Mouse (Mus musculus) hindbrain, postnatal 0 days (tissue): ENCODE results near the gene Cmtm4. TPM values are rescaled to one million over a fixed set of nuclear protein-coding genes. Genes with fewer than 3 reads are reported as not detected.

ENCODE experiments used
- ATAC-seq: fragments of 200-750 bp; cut with Nextera tagmentation; 2 replicates; pipeline ENCODE4 v1.8.0; 2017; ENCODE audit warnings: mild to moderate bottlenecking, moderate TSS enrichment, moderate library complexity
- DNase-seq: peaks from one replicate; pipeline ENCODE4 v3.0.0-alpha.2; 2015; ENCODE audit warnings: low spot score
- H3K27ac ChIP-seq: fragments of 300-500 bp; sonication (generic); 2 replicates; pipeline ENCODE4 v1.5.1; 2014; ENCODE audit warnings: mild to moderate bottlenecking
- H3K27me3 ChIP-seq: fragments of 300-500 bp; sonication (generic); 2 replicates; pipeline ENCODE4 v1.6.1; 2014; ENCODE audit warnings: low read length, mixed read lengths; ENCODE audit not compliant: insufficient read depth
- H3K36me3 ChIP-seq: fragments of 300-500 bp; sonication (generic); 2 replicates; pipeline ENCODE4 v1.6.1; 2014; ENCODE audit warnings: low read length, mixed read lengths; ENCODE audit not compliant: insufficient read depth
- H3K4me1 ChIP-seq: fragments of 300-500 bp; sonication (generic); 2 replicates; pipeline ENCODE4 v1.6.1; 2014; ENCODE audit warnings: antibody characterized with exemption, low read length, mixed read lengths; ENCODE audit not compliant: insufficient read depth
- H3K4me2 ChIP-seq: fragments of 300-500 bp; sonication (generic); 2 replicates; pipeline ENCODE4 v1.6.1; 2014; ENCODE audit warnings: low read depth, mild to moderate bottlenecking, low read length, moderate library complexity, mixed read lengths
- H3K4me3 ChIP-seq: fragments of 300-500 bp; sonication (generic); 2 replicates; pipeline ENCODE4 v1.5.1; 2014; ENCODE audit warnings: low read length
- H3K9ac ChIP-seq: fragments of 300-500 bp; sonication (generic); replicated peaks from 2 replicates; pipeline ENCODE4 v1.6.1; 2014; ENCODE audit warnings: mild to moderate bottlenecking, low read length, moderate library complexity, mixed read lengths
- H3K9me3 ChIP-seq: fragments of 300-500 bp; sonication (generic); 2 replicates; pipeline ENCODE4 v1.6.1; 2016; ENCODE audit warnings: low read length, mixed read lengths
- CTCF ChIP-seq: IDR thresholded peaks from 2 replicates; pipeline ENCODE4 v1.5.1; 2016; ENCODE audit warnings: antibody characterized with exemption, control low read depth, low read depth
- WGBS: fragments of 180-500 bp; shearing (Covaris S2); extraction: QIAGEN DNeasy Blood & Tissue Kit; methylation state at CpG from one replicate; pipeline ENCODE4 v1.1.7; 2014; 5-methylcytosine and 5-hydroxymethylcytosine counted together
- polyA plus RNA-seq: library from polyadenylated mRNA; unstranded; fragments of >200 nt; fragmentation: Nextera tagmentation; extraction: Ambion mirVana; gene quantifications from 2 replicates; pipeline ENCODE4 v1.2.1, GENCODE M21; 2015
- total RNA-seq: library from RNA; depleted of rRNA; stranded (reverse); fragments of >200 nt; gene quantifications from 2 replicates; pipeline ENCODE4 v1.2.3, GENCODE M21; 2014; rRNA removed

The Cmtm4 gene
- 38.4 and 40.5 TPM in 2 replicates for total RNA-seq
- polyA plus RNA-seq = 2.7 and 2.9 TPM in 2 replicates

- Histone ChIP-seq H3K27ac (peak within 1 kb of the TSS; percentile 86), H3K9me3 (no peaks in the 10 kb centered on the region), H3K4me2 (peak within 1 kb of the TSS; percentile 76), H3K36me3 (no peaks in the 10 kb centered on the region), H3K4me3 (peak within 1 kb of the TSS; percentile 90), H3K9ac (peak within 1 kb of the TSS; percentile 92), H3K27me3 (no peaks in the 10 kb centered on the region), H3K4me1 (peaks cover 5% of the 10 kb centered on the region)
- DNase-seq (peak; percentile 86), ATAC-seq (peak; percentile 80)
- WGBS = 3% methylated on average over 22 of the region's 54 CpGs
- TF ChIP-seq CTCF = no peak
Observed at GRCm38 (mm10) chr8:104395703-104396357, at the start of gene Cmtm4. Gene Cmtm4, minus strand, starts transcription at chr8:104395807.

GRCm38 (mm10) chr8:104445248-104445647 lies 49.6 kb upstream of the Cmtm4 start:
- TF ChIP-seq CTCF = no peak
- no peak for DNase-seq
- no peak overlapping the region for H3K27ac ChIP-seq
- H3K36me3 ChIP-seq = peaks cover 4% of the 10 kb centered on the region; the same call in 1 of the 2 replicates
- peaks cover 14% of the 10 kb centered on the region for H3K4me1 ChIP-seq
- no peak overlapping the region for H3K4me2 ChIP-seq
- ATAC-seq = no peak
- no peak overlapping the region for H3K9ac ChIP-seq
- H3K9me3 ChIP-seq = no peaks in the 10 kb centered on the region
- WGBS = 60% methylated on average over 6 of the region's 6 CpGs
- no peaks in the 10 kb centered on the region for H3K27me3 ChIP-seq
- H3K4me3 ChIP-seq = no peak overlapping the region

- Histone ChIP-seq H3K9me3 (no peaks in the 10 kb centered on the region), H3K4me2 (peak overlapping the region; percentile 86), H3K4me3 (peak overlapping the region; percentile 95), H3K36me3 (peaks cover 25% of the 10 kb centered on the region), H3K27me3 (no peaks in the 10 kb centered on the region), H3K27ac (peak overlapping the region; percentile 90; the same call in 1 of the 2 replicates), H3K9ac (peak overlapping the region; percentile 95; the same call in 1 of the 2 replicates), H3K4me1 (peaks cover 14% of the 10 kb centered on the region)
- no peak for TF ChIP-seq CTCF
- WGBS = 65% methylated on average over 7 of the region's 7 CpGs
- ATAC-seq = peak; percentile 18
- no peak for DNase-seq
Observed at GRCm38 (mm10) chr8:104443125-104443679, 47.6 kb upstream of the Cmtm4 start.

GRCm38 (mm10) chr8:104442299-104443124 lies 46.9 kb upstream of the Cmtm4 start, which contains the start of gene Dync1li2:
Gene Dync1li2, minus strand, starts transcription at chr8:104443047.
- DNase-seq (peak; percentile 94), ATAC-seq (peak; percentile 91)
- Histone ChIP-seq H3K36me3 (peaks cover 28% of the 10 kb centered on the region), H3K4me2 (peak within 1 kb of the TSS; percentile 86), H3K4me1 (peaks cover 14% of the 10 kb centered on the region), H3K27ac (peak within 1 kb of the TSS; percentile 90), H3K9me3 (no peaks in the 10 kb centered on the region), H3K4me3 (peak within 1 kb of the TSS; percentile 95), H3K27me3 (no peaks in the 10 kb centered on the region), H3K9ac (peak within 1 kb of the TSS; percentile 95)
- peak; percentile 81 for TF ChIP-seq CTCF
- under 1% methylated on average over 73 of the region's 75 CpGs for WGBS

- Histone ChIP-seq H3K27me3 (no peaks in the 10 kb centered on the region), H3K9me3 (no peaks in the 10 kb centered on the region), H3K36me3 (peaks cover 37% of the 10 kb centered on the region), H3K4me1 (peaks cover 14% of the 10 kb centered on the region), H3K4me2 (peak overlapping the region; percentile 86), H3K9ac (peak overlapping the region; percentile 95), H3K27ac (peak overlapping the region; percentile 90; the same call in 1 of the 2 replicates), H3K4me3 (peak overlapping the region; percentile 95)
- ATAC-seq = no peak
- no peak for TF ChIP-seq CTCF
- 41% methylated on average over 7 of the region's 7 CpGs for WGBS
- DNase-seq = peak; percentile 16
Observed at GRCm38 (mm10) chr8:104441613-104442012, 46.0 kb upstream of the Cmtm4 start.

- Histone ChIP-seq H3K4me3 (no peak overlapping the region), H3K4me2 (no peak overlapping the region), H3K36me3 (peaks cover 44% of the 10 kb centered on the region), H3K9me3 (no peaks in the 10 kb centered on the region), H3K27ac (no peak overlapping the region), H3K9ac (no peak overlapping the region), H3K27me3 (no peaks in the 10 kb centered on the region), H3K4me1 (peaks cover 20% of the 10 kb centered on the region)
- no peak for TF ChIP-seq CTCF
- DNase-seq = no peak
- no peak for ATAC-seq
- 97% methylated on average over 8 of the region's 8 CpGs for WGBS
Observed at GRCm38 (mm10) chr8:104439461-104439860, 43.9 kb upstream of the Cmtm4 start.
